Mouse (Mus musculus) bone marrow macrophage, adult 2 months (primary cell): ENCODE results near the gene Olfr1202.

ENCODE experiments used
- CTCF ChIP-seq: IDR thresholded peaks from 2 replicates; pipeline ENCODE4 v1.5.1; 2012; ENCODE audit warnings: low read depth, mild to moderate bottlenecking, low read length, moderate library complexity
- POLR2A ChIP-seq: IDR thresholded peaks from 2 replicates; pipeline ENCODE4 v1.6.1; 2012; ENCODE audit warnings: mild to moderate bottlenecking, low read depth, low read length, borderline replicate concordance

GRCm38 (mm10) chr2:88792736-88793135 lies 21.6 kb upstream of the Olfr1202 start, which contains the start of gene Olfr1201:
- TF ChIP-seq POLR2A (no peak), CTCF (no peak)
